Mouse (Mus musculus): ENCODE measurements around the gene Apobr. TPM values are rescaled to one million over a fixed set of nuclear protein-coding genes. Genes with fewer than 3 reads are reported as not detected.

Gene Apobr
- total and polyA plus RNA-seq, 3 experiments = 0.23 to 5.4 TPM; not detected in 1

DNA sequence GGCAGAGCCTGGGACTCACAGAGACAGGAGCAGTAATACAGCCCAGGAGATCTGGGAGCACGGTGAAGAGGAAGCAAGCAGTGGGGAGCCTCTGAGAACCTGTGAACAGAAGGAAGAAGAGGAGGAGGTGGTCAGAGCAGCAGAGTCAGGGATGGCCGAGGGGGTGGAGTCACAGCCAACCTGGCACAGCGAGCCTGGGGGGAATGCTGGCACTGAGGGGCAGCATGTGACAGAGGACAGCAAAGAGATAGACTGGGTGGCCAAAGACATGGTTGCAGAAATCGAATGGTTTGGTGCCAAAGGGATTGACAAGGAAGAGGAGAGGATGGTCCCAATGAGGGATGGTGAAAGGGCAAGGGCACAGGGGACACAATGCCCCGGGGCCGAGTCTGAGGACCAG lies 975 bp downstream of the Apobr start, which contains the start of gene Cln3:
Cln3 (minus strand) TSS at position 101 of the 400 bp plus-strand sequence.
- TF ChIP-seq USF1 (IDR thresholded peaks at IDR 0.05; ENCODE audit: low read depth, low read length) (no peak), NELFE (IDR thresholded peaks at IDR 0.05; ENCODE audit: low read depth, low read length) (no peak), EP300 (IDR thresholded peaks at IDR 0.05; ENCODE audit: low read depth in 1 of 2, low read length in 2 of 2) (no peak), JUND (IDR thresholded peaks at IDR 0.05; ENCODE audit: low read depth, low read length) (no peak), BHLHE40 (IDR thresholded peaks at IDR 0.05; ENCODE audit: borderline replicate concordance, low read depth, low read length) (no peak), E2F4 (IDR thresholded peaks at IDR 0.05; ENCODE audit: borderline replicate concordance, low read depth, low read length) (no peak), ZMIZ1 (IDR thresholded peaks at IDR 0.05; ENCODE audit: low read depth, low read length) (no peak), POLR2A (IDR thresholded peaks at IDR 0.05; ENCODE audit: control insufficient read depth in 1 of 2, insufficient read depth in 1 of 2, low read depth in 1 of 2, low read length in 2 of 2, poor library complexity in 1 of 2) (no peak)
- peak within 1 kb of the TSS; percentile 85 for H3K9ac ChIP-seq (ENCODE audit: control insufficient read depth, low read depth, low read length, poor library complexity, severe bottlenecking)
- no peaks in the 10 kb centered on the region for H3K27me3 ChIP-seq (ENCODE audit: control insufficient read depth in 1 of 2, insufficient read depth in 2 of 2, low read length in 2 of 2)
- H3K4me3 ChIP-seq (ENCODE audit: control insufficient read depth in 1 of 2, insufficient read depth in 1 of 2, low read depth in 2 of 2, low read length in 2 of 2) = peak within 1 kb of the TSS; percentile 26 to 82; a peak in 3 of 4 replicates
- peaks cover 0 to 20% of the 10 kb centered on the region in 2 experiments; a peak in 2 of 4 replicates for H3K36me3 ChIP-seq (ENCODE audit: control insufficient read depth in 1 of 2, insufficient read depth in 2 of 2, low read length in 2 of 2)
- H3K27ac ChIP-seq (ENCODE audit: control insufficient read depth, low read depth, low read length) = peak within 1 kb of the TSS; percentile 95
- H3K79me2 ChIP-seq (ENCODE audit: control insufficient read depth, insufficient read depth, low read length, poor library complexity) = peaks cover 3% of the 10 kb centered on the region; the same call in 1 of the 2 replicates
- no peaks in the 10 kb centered on the region for H3K9me3 ChIP-seq (replicated peaks; ENCODE audit: insufficient read depth, low read length)
- peaks cover 7 to 34% of the 10 kb centered on the region in 2 experiments for H3K4me1 ChIP-seq (ENCODE audit: control insufficient read depth in 1 of 2, insufficient read depth in 2 of 2, low read length in 2 of 2)
- no peak for DNase-seq (ENCODE audit: low read depth, low spot score)

DNA sequence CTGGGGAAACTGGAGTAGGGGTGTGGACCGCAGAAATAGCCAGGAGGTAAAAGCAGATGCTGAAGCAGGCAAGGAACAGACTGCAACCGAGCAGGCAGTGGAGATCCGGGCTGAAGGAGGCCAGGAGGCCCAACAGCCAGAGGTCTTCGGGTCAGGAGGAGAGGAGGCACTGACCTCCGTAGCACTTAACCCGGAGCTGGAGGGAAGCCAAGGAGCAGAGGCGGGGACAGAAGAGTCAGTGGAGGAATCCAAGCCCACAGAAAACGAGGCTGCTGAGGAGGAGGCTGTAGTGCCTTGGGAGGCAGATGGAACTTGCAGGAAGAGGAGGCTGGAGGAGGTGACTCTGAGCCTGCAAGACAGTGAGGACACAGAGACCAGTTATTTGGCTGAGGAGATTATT lies 2.1 kb downstream of the Apobr start:
- no peak for DNase-seq (ENCODE audit: low read depth, low spot score)
- no peak for TF ChIP-seq GATA1 (IDR thresholded peaks at IDR 0.05; ENCODE audit: low read depth, low read length)
- TF ChIP-seq MYC (IDR thresholded peaks at IDR 0.05; ENCODE audit: low read depth, low read length) = no peak
- no peak for TF ChIP-seq ZNF384 (IDR thresholded peaks at IDR 0.05; ENCODE audit: low read depth, low read length)
- TF ChIP-seq CHD1 (IDR thresholded peaks at IDR 0.05; ENCODE audit: low read depth, low read length) = no peak
- no peak for TF ChIP-seq POLR2AphosphoS2 (IDR thresholded peaks at IDR 0.05; ENCODE audit: low read length)
- no peak for TF ChIP-seq SIN3A (IDR thresholded peaks at IDR 0.05; ENCODE audit: low read length)
- no peak for TF ChIP-seq ETS1 (IDR thresholded peaks at IDR 0.05; ENCODE audit: low read depth, low read length)
- TF ChIP-seq RCOR1 (IDR thresholded peaks at IDR 0.05; ENCODE audit: low read depth, low read length) = no peak
- TF ChIP-seq UBTF (IDR thresholded peaks at IDR 0.05; ENCODE audit: borderline replicate concordance, insufficient read depth, low read depth, low read length) = no peak
- TF ChIP-seq JUND (IDR thresholded peaks at IDR 0.05; ENCODE audit: low read depth, low read length) = no peak
- TF ChIP-seq GABPA (IDR thresholded peaks at IDR 0.05; ENCODE audit: low read depth, low read length) = no peak
- no peak for TF ChIP-seq USF2 (IDR thresholded peaks at IDR 0.05; ENCODE audit: borderline replicate concordance in 1 of 2, insufficient read depth in 1 of 2, low read depth in 1 of 2, low read length in 2 of 2)
- no peak for TF ChIP-seq EP300 (IDR thresholded peaks at IDR 0.05; ENCODE audit: low read depth in 1 of 2, low read length in 2 of 2)
- no peak for TF ChIP-seq POLR2A (IDR thresholded peaks at IDR 0.05; ENCODE audit: control insufficient read depth in 1 of 2, insufficient read depth in 1 of 2, low read depth in 1 of 2, low read length in 2 of 2, poor library complexity in 1 of 2)
- no peaks in the 10 kb centered on the region for H3K27me3 ChIP-seq (ENCODE audit: control insufficient read depth in 1 of 2, insufficient read depth in 2 of 2, low read length in 2 of 2)
- H3K36me3 ChIP-seq (ENCODE audit: control insufficient read depth in 1 of 2, insufficient read depth in 2 of 2, low read length in 2 of 2) = peaks cover 0 to 14% of the 10 kb centered on the region in 2 experiments; a peak in 2 of 4 replicates
- H3K4me1 ChIP-seq (ENCODE audit: control insufficient read depth in 1 of 2, insufficient read depth in 2 of 2, low read length in 2 of 2) = peaks cover 5 to 28% of the 10 kb centered on the region in 2 experiments
- no peak overlapping the region for H3K27ac ChIP-seq (ENCODE audit: control insufficient read depth, low read depth, low read length)
- no peak overlapping the region for H3K9ac ChIP-seq (ENCODE audit: control insufficient read depth, low read depth, low read length, poor library complexity, severe bottlenecking)
- no peak overlapping the region for H3K4me3 ChIP-seq (ENCODE audit: control insufficient read depth in 1 of 2, insufficient read depth in 1 of 2, low read depth in 2 of 2, low read length in 2 of 2)
- no peaks in the 10 kb centered on the region for H3K9me3 ChIP-seq (replicated peaks; ENCODE audit: insufficient read depth, low read length)
- peaks cover 3% of the 10 kb centered on the region; the same call in 1 of the 2 replicates for H3K79me2 ChIP-seq (ENCODE audit: control insufficient read depth, insufficient read depth, low read length, poor library complexity)
